Mouse (Mus musculus): ENCODE measurements around the gene Kbtbd6. TPM values are rescaled to one million over a fixed set of nuclear protein-coding genes. Genes with fewer than 3 reads are reported as not detected.

Kbtbd6 gene
- polyA plus RNA-seq, 1 experiment from 2014 or later = 4.3 TPM

DNA sequence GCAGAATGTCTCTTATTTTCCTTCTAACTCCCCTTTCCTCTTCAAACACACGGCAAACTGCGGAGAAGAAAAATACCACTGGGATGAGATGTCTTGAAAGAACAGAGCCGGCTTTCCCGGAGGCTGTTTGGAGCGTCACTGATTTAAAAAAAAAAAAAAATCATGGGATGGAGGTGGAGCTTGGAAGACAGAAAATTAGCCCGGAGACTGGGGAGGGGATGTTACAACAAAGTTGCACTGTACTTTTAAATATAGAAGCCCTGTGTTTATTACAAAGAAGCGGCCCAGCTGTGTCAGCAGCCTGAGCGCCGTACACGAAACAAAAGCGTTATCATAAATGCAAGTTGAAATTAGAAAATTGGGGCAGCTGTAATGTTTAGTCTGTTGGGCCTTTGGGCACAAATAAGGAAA lies 30.6 kb downstream of the Kbtbd6 start:
- Histone ChIP-seq H3K27me3 (no peaks in the 10 kb centered on the region), H3K9me3 (no peaks in the 10 kb centered on the region)

DNA sequence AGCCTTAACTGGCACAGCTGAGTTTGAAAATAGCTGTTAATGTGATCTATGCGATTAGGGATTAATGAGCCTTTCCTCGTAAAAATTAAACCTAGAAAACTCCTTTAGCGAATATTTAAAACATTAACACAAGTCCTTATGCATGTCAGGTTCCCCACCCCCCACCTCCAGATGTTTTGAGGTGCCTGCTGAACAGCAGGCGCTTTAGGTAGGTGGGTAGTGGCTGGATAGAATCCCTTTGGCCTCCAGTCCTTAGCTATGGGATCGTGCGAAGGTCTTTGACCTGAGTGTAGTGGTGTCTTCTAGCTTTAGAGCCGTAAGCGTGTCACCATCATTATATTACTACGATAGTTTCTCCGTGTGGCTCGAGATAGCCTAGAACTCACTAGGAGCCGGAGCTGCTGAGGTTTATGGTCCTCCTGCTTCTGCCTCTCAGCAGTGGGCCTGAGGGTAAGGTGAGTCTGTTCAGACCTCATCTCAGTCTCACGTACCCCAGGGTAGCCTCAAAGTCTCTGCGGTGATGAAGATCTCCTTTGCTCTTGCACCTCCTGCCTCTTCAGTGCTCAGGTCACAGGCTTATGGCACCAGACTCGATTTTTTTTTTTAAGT lies 31.2 kb downstream of the Kbtbd6 start:
- H3K4me1 ChIP-seq (replicated peaks) = peaks cover 50% of the 10 kb centered on the region
- WGBS = 15% methylated on average over 15 of the region's 15 CpGs

More for the DNA sequence above, 30.6 kb downstream of the Kbtbd6 start:
- no peak for ATAC-seq (ENCODE audit: insufficient number of reproducible peaks, insufficient read depth, low FRiP score, low TSS enrichment, low read depth)
- Histone ChIP-seq H3K4me2 (peak overlapping the region; percentile 71), H3K9ac (replicated peaks) (peak overlapping the region; percentile 98), H3K4me1 (replicated peaks) (peaks cover 44% of the 10 kb centered on the region), H3K4me3 (replicated peaks) (peak overlapping the region; percentile 90), H3K27ac (peak overlapping the region; percentile 100), H3K36me3 (peaks cover 19% of the 10 kb centered on the region)
- 1% methylated on average over 11 of the region's 11 CpGs for WGBS

DNA sequence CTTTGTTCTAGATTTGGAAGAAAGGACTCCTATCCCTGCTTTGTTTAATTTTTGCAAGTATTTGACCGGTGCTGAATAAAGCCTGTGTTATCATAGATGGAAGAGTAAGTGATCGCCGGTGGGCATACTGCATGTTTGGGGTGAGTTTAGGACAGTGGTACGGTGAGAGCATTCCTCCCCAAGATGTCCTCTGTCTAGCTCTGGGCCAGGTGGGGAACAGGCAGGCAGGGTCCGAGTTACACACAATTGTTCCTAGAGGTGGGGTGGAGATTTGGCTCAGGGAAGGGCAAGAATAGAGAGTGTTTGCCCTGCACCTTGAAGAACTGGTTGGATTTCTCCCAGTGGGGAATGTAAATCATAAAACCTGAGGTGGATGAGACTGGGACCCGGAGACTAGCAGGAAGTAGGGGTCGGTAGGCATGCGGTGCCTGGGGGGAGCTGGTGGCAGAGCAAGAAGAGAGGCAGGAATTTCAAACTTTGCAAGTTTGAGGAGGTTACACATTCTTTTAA lies 32.0 kb downstream of the Kbtbd6 start:
- H3K36me3 ChIP-seq = peaks cover 6% of the 10 kb centered on the region; the same call in 1 of the 2 replicates
- peaks cover 54% of the 10 kb centered on the region for H3K4me1 ChIP-seq (replicated peaks)
- no peaks in the 10 kb centered on the region for H3K9me3 ChIP-seq
- peak overlapping the region; percentile 71 for H3K4me2 ChIP-seq
- no peak for ATAC-seq (ENCODE audit: insufficient number of reproducible peaks, insufficient read depth, low FRiP score, low TSS enrichment, low read depth)
- H3K27ac ChIP-seq = peak overlapping the region; percentile 100
- no peaks in the 10 kb centered on the region for H3K27me3 ChIP-seq
- H3K4me3 ChIP-seq (replicated peaks) = peak overlapping the region; percentile 90; the same call in 1 of the 2 replicates
- 68% methylated on average over 8 of the region's 8 CpGs for WGBS
- no peak overlapping the region; the same call in 1 of the 2 replicates for H3K9ac ChIP-seq (replicated peaks)

More for the DNA sequence above, 31.2 kb downstream of the Kbtbd6 start:
- ATAC-seq (ENCODE audit: insufficient number of reproducible peaks, insufficient read depth, low FRiP score, low TSS enrichment, low read depth) = no peak
- peak overlapping the region; percentile 100 for H3K27ac ChIP-seq
- no peaks in the 10 kb centered on the region for H3K9me3 ChIP-seq
- peak overlapping the region; percentile 71 for H3K4me2 ChIP-seq
- H3K27me3 ChIP-seq = no peaks in the 10 kb centered on the region
- peak overlapping the region; percentile 90 for H3K4me3 ChIP-seq (replicated peaks)
- peak overlapping the region; percentile 98 for H3K9ac ChIP-seq (replicated peaks)
- H3K36me3 ChIP-seq = peaks cover 13% of the 10 kb centered on the region

DNA sequence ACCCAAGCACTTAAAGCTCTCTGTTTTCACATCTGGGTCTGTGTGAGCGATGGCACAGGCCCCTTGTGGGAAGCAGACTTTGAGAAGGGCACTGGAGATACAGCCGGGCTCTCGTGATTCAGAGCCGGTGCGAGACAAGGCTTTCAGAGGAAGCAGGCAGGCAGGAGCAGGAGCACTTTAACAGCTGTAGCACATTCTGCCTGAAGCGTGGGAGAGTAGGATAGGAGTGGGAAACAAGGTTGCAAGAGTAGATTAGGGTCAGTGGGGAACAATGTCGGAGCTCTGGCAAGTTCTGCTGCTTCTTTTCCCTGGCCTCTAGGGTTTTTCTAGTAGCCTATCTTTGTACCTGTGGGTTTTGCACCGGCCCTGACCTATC lies 35.0 kb downstream of the Kbtbd6 start:
- peak overlapping the region; percentile 65 for H3K4me2 ChIP-seq
- no peak for ATAC-seq (ENCODE audit: insufficient number of reproducible peaks, insufficient read depth, low FRiP score, low TSS enrichment, low read depth)
- peak overlapping the region; percentile 40; the same call in 1 of the 2 replicates for H3K9ac ChIP-seq (replicated peaks)
- WGBS = 15% methylated on average over 8 of the region's 8 CpGs
- peaks cover 43% of the 10 kb centered on the region for H3K4me1 ChIP-seq (replicated peaks)
- H3K9me3 ChIP-seq = no peaks in the 10 kb centered on the region
- peak overlapping the region; percentile 36 for H3K4me3 ChIP-seq (replicated peaks)
- H3K27ac ChIP-seq = peak overlapping the region; percentile 56; the same call in 1 of the 2 replicates
- H3K27me3 ChIP-seq = no peaks in the 10 kb centered on the region
- H3K36me3 ChIP-seq = no peaks in the 10 kb centered on the region

DNA sequence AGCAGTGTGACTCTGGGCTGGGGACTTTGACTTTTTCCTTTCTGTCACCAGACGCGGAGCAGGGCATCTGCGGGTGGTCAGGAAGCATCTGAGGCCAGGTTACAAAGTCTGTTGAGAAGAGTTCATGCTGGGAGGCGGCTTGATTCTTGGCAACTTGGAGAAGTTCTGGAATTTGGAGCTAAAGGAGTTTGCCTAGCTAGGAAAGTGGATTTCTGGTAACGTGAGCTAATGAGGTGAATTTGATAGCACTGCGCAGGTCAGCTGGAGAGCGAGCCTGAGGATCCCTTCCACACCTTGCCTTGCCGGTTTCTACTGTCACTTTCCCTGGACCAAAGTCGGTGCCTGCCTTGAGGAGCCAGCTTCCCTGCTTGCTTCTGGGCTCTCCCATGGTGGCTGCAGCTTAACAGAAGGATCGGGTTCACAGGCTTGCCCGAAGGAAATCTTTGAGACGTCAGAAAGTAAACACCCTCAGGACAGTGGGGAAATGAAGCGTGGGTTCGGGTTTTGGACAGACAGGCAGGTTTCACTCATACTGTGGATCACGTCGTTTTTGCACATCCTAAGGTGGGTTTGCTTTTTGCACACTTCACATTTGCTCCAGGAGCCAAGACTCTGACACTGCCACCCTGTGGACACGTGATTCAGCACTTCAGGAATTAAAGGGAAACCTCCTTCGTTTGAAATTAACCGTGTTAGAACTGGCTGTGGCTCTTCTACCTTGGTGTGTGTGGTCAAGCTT lies 35.5 kb downstream of the Kbtbd6 start:
- H3K27ac ChIP-seq = peak overlapping the region; percentile 50; the same call in 1 of the 2 replicates
- no peaks in the 10 kb centered on the region for H3K27me3 ChIP-seq
- peak overlapping the region; percentile 36 for H3K4me3 ChIP-seq (replicated peaks)
- peaks cover 43% of the 10 kb centered on the region for H3K4me1 ChIP-seq (replicated peaks)
- H3K9ac ChIP-seq (replicated peaks) = peak overlapping the region; percentile 40; the same call in 1 of the 2 replicates
- 0 out of 2 replicates have a peak, but pooled peaks have one; percentile 46 for ATAC-seq (ENCODE audit: insufficient number of reproducible peaks, insufficient read depth, low FRiP score, low TSS enrichment, low read depth)
- 4% methylated on average over 19 of the region's 19 CpGs for WGBS
- H3K36me3 ChIP-seq = 0 out of 2 replicates have a peak, but pooled peaks cover 5% of the 10 kb centered on the region
- no peaks in the 10 kb centered on the region for H3K9me3 ChIP-seq
- H3K4me2 ChIP-seq = peak overlapping the region; percentile 65

DNA sequence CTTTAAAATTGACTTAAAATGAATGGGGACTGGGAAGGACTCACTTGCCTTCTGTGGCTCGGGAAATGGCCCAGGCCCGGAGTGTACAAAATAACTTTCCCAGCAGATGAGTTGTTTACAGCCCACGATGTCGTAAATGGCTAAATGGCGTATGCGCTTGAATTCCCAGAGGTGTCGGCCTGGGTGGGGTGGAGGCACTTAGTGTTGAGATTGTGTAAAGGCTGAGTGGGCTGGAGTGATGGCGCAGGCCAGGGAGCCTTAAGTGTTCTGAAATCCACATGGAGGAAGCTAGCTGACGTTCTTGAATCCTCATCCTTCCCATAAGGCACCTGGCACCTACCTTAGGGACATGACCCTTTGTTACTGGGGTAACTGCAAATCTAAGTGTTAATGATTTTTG lies 36.9 kb downstream of the Kbtbd6 start:
- Histone ChIP-seq H3K4me1 (replicated peaks) (peaks cover 34% of the 10 kb centered on the region), H3K4me2 (no peak overlapping the region), H3K36me3 (0 out of 2 replicates have a peak, but pooled peaks cover 5% of the 10 kb centered on the region), H3K9me3 (no peaks in the 10 kb centered on the region), H3K27me3 (no peaks in the 10 kb centered on the region), H3K9ac (replicated peaks) (no peak overlapping the region), H3K27ac (no peak overlapping the region), H3K4me3 (replicated peaks) (no peak overlapping the region)
- WGBS = 33% methylated on average over 9 of the region's 9 CpGs
- ATAC-seq (ENCODE audit: insufficient number of reproducible peaks, insufficient read depth, low FRiP score, low TSS enrichment, low read depth) = no peak

DNA sequence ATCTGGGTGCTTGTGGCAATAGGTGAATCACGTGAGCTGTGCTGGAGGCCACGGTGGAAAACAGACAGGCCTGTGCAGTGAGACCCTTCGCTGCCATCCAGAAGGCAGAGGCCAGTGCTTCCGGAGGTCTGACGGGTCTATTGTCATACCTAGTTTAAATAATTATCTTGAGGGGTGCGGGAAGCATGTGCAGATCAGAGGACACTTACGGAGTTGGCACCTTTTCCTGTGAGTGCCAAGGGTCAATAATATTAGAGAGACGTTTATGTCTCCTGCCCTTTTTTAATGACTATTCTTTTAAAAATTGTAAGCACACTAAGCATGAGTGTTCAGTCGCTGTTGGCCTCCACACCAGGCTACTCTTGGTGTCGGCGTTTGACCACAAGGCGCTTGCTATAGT lies 37.5 kb downstream of the Kbtbd6 start:
- 77% methylated on average over 12 of the region's 12 CpGs for WGBS
- Histone ChIP-seq H3K4me1 (replicated peaks) (peaks cover 29% of the 10 kb centered on the region), H3K9me3 (no peaks in the 10 kb centered on the region), H3K4me3 (replicated peaks) (no peak overlapping the region), H3K4me2 (no peak overlapping the region), H3K9ac (replicated peaks) (no peak overlapping the region), H3K27ac (no peak overlapping the region), H3K36me3 (0 out of 2 replicates have a peak, but pooled peaks cover 5% of the 10 kb centered on the region), H3K27me3 (no peaks in the 10 kb centered on the region)
- ATAC-seq (ENCODE audit: insufficient number of reproducible peaks, insufficient read depth, low FRiP score, low TSS enrichment, low read depth) = no peak

DNA sequence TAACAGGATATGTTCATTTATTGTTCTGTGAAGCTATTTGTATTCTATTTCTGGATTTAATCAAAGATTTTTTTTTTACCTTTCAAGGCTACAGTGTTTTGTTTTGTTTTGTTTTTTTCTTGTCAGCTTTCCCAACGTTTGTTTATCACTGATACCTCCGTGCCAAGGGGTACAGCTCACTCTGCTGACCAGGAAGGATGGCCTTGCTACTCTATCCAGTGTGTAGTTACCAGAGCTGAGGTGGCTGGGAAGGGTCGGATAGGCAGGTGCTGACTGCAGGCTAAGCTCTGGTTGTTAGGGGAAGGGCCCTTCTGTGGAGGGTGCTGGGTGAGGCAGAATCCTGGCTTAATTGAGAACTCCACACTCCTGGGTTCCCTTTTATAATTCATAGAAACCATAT lies 38.6 kb downstream of the Kbtbd6 start:
- Histone ChIP-seq H3K4me3 (replicated peaks) (no peak overlapping the region), H3K4me1 (replicated peaks) (peaks cover 29% of the 10 kb centered on the region), H3K27me3 (no peaks in the 10 kb centered on the region), H3K4me2 (no peak overlapping the region), H3K9ac (replicated peaks) (no peak overlapping the region), H3K9me3 (no peaks in the 10 kb centered on the region), H3K36me3 (0 out of 2 replicates have a peak, but pooled peaks cover 5% of the 10 kb centered on the region), H3K27ac (no peak overlapping the region)
- no peak for ATAC-seq (ENCODE audit: insufficient number of reproducible peaks, insufficient read depth, low FRiP score, low TSS enrichment, low read depth)
- WGBS = 66% methylated on average over 3 of the region's 3 CpGs

DNA sequence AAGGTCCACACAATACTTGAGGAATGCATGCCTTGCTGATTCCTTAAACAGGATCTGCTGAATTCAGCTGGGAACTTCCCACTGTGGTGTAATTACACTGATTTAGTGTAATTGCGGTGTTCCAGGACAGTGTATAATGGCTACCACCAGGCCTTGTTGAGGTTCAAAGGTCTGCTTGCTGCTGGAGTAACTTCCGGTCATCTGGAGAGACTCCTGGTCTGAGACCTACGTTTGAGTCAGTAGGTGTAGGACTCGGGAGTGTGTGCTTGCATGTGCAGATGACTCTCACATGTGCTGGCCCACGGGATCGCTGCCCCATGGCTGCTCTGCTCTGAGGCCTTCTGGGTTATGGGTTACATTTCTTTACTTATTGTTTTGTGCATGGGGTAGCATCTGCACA lies 42.7 kb downstream of the Kbtbd6 start:
- no peaks in the 10 kb centered on the region for H3K27me3 ChIP-seq
- no peak for ATAC-seq (ENCODE audit: insufficient number of reproducible peaks, insufficient read depth, low FRiP score, low TSS enrichment, low read depth)
- no peak overlapping the region for H3K4me3 ChIP-seq (replicated peaks)
- no peak overlapping the region for H3K4me2 ChIP-seq
- H3K4me1 ChIP-seq (replicated peaks) = no peaks in the 10 kb centered on the region
- no peak overlapping the region for H3K9ac ChIP-seq (replicated peaks)
- 52% methylated on average over 6 of the region's 6 CpGs for WGBS
- no peak overlapping the region for H3K27ac ChIP-seq
- 0 out of 2 replicates have a peak, but pooled peaks cover 5% of the 10 kb centered on the region for H3K36me3 ChIP-seq
- no peaks in the 10 kb centered on the region for H3K9me3 ChIP-seq

DNA sequence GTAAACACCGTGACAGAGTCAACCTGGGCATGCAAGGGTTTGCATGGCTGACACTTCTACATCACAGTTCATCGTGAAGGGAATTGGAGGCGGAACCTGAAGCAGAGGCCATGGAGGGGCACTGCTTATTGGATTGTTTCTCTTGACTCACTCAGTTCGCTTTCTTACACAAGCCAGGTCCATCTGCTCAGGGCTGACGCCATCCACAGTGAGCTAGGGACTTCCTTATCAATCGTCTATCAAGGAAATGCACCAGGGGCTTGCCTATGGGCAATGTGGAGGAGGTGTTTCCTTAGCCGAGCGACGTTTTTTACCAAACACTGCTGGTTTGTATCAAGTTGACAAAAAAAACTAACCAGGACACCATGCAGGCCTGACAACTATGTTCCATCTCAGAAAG lies 47.7 kb downstream of the Kbtbd6 start:
- Histone ChIP-seq H3K27me3 (no peaks in the 10 kb centered on the region), H3K9ac (replicated peaks) (no peak overlapping the region), H3K36me3 (peaks cover 3% of the 10 kb centered on the region; the same call in 1 of the 2 replicates), H3K4me2 (no peak overlapping the region), H3K4me3 (replicated peaks) (no peak overlapping the region), H3K27ac (no peak overlapping the region), H3K4me1 (replicated peaks) (no peaks in the 10 kb centered on the region; the same call in 1 of the 2 replicates), H3K9me3 (no peaks in the 10 kb centered on the region)
- 80% methylated on average over 9 of the region's 9 CpGs for WGBS
- no peak for ATAC-seq (ENCODE audit: insufficient number of reproducible peaks, insufficient read depth, low FRiP score, low TSS enrichment, low read depth)

DNA sequence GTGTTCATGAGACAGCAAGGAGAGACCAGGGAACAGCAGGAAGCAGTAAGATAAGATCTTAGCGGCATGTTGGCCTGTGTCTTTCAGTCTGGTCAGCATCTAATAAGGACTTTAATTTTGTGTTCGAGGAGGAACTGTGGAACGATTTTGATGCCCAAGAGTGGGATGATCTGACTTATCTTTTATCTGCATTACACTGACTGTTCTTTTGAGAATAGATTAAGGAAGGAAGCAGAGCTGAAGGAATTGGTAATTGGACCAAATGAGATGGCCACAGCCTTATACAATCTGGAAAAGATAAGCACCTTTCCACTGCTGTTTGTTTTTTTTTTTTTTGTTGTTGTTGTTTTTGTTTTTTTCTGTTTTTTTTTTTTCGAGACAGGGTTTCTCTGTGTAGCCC lies 49.1 kb downstream of the Kbtbd6 start:
- Histone ChIP-seq H3K4me3 (replicated peaks) (no peak overlapping the region), H3K27me3 (no peaks in the 10 kb centered on the region), H3K36me3 (peaks cover 3% of the 10 kb centered on the region; the same call in 1 of the 2 replicates), H3K4me1 (replicated peaks) (no peaks in the 10 kb centered on the region; the same call in 1 of the 2 replicates), H3K9ac (replicated peaks) (no peak overlapping the region), H3K27ac (no peak overlapping the region), H3K4me2 (no peak overlapping the region), H3K9me3 (no peaks in the 10 kb centered on the region)
- ATAC-seq (ENCODE audit: insufficient number of reproducible peaks, insufficient read depth, low FRiP score, low TSS enrichment, low read depth) = no peak
- WGBS = 85% methylated on average over 4 of the region's 4 CpGs

Measured in limb, embryonic 12.5 days (tissue).